Mouse (Mus musculus) yolk sac, embryonic 10.5 days (tissue): ENCODE results near the gene Fem1b.

ENCODE experiments used
- DNase-seq: peaks from one replicate; pipeline ENCODE4 v3.0.0-alpha.2; 2017; ENCODE audit warnings: low spot score

Fem1b gene

GRCm38 (mm10) chr9:62781965-62782364 is 29.8 kb downstream of the Fem1b start:
- DNase-seq: no peak

DNA sequence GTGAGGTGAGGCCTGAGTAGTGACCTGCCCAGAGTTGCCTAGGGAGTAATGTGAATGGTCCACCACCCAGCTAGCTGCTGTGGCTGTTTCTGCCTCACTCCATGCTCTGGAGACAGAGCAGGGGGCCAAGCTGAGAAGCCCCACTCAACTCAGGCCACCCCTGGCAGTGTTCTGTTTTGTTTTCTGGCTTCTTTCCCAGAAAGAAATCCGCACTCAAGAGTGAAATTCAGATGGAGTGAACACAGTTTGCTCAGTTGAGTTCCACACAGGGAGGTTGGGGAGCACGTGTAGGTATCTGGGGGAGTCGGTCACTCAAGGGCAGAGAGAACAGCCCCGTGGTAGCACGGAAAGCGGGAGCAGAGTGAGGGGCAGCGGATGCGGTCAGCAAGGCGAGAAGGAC is 33.0 kb downstream of the Fem1b start:
- DNase-seq: no peak

GRCm38 (mm10) chr9:62777461-62777860 is 34.3 kb downstream of the Fem1b start:
- DNase-seq: peak; percentile 68

DNA sequence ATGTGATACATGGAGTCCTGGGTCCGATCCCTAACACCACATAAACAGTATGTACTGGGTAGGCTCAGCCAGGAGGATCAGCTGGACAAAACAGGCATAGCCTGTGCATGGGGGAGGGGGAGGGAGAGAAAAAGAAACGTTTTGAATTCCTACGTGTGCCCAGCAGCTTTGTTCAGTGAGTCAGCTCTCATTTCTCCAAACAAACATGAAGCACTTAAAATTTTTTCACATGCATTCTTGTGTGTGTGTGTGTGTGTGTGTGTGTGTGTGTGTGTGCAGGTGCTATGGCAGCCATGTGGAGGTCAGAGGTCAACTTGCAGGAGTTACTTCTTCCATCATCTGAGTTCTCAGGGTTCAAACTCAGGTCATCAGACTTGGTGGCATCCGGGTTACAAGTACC is 36.3 kb downstream of the Fem1b start:
- peak; percentile 29 for DNase-seq

- no peak for DNase-seq
Observed at GRCm38 (mm10) chr9:62772746-62773145, 39.0 kb downstream of the Fem1b start.

GRCm38 (mm10) chr9:62768361-62768760 is 43.4 kb downstream of the Fem1b start:
- DNase-seq: no peak

DNA sequence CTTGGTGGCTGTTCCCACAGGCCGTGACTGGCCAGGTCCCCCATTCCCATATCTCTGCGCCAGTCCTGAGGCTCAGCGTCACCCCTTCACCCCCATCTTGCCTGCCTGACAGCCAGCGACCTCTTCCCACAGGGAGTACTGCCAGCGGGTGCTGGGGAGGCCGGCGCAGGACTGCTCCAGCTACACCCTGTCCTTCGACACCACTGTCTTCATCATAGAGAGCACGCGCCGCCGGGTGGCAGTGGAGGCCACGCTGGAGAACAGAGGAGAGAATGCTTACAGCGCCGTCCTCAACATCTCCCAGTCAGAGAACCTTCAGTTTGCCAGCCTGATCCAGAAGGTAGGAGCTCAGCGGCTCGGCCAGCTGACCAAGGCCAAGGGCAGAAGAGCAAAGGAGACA is 44.3 kb downstream of the Fem1b start:
- DNase-seq: no peak

DNA sequence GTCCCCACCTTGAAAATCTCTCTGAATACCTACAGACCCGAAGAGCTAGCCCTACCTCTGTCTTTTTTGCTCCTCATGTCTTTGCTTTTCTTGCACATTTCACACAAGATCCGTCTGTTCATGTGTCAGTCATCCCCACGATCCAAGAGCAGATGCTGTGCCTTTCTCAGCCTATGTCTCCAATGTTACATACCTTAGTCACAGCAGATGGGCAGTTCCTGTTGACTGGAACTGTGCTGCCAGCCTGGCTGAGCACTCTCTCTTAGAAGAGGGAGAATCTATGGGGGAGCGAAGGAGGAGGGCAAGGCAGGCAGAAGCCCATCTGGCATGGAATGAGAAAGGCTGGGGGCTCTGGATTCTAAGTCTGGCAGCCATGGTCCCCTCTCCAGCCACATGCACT is 46.4 kb downstream of the Fem1b start:
- no peak for DNase-seq

DNA sequence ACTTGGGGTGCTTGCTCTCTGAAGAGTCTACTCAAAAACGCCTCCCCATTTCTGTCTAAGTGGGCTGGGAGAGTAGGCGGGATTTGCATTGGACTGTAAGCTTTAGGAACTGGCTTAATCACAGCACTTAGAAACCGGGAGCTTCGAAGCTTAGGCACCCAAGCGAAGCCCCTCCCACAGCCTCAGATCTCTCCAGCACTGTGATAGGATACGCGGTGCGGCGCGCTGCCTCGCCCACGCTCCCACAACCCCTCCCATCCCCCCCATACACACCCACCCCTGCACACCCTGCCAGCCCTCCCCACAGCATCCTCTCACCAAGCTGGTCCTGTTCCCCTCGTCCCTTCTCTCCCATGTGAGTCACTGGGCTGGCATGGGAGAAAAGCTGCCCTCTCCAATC is 48.3 kb downstream of the Fem1b start:
- DNase-seq: no peak

DNA sequence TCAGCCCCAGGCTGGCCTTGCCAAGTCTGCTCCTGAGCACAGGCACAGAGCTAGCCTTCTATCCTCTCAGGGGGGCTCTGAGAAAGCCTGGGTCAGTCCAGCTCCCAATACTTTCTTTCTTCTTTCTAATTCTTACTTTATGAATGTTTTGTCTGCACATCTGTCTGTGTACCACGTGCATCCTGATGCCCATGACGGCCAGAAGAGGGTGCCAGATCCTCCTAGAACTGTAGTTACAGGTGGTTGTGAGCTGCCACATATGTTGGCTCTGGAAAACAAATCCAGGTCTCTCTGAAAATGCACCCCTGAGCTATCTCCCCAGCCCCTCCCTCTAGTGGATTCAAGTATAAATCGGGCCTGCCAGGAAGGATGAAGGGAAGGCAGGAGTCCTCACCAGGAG is 52.1 kb downstream of the Fem1b start:
- no peak for DNase-seq

GRCm38 (mm10) chr9:62758288-62758687 is 53.4 kb downstream of the Fem1b start:
- no peak for DNase-seq

DNA sequence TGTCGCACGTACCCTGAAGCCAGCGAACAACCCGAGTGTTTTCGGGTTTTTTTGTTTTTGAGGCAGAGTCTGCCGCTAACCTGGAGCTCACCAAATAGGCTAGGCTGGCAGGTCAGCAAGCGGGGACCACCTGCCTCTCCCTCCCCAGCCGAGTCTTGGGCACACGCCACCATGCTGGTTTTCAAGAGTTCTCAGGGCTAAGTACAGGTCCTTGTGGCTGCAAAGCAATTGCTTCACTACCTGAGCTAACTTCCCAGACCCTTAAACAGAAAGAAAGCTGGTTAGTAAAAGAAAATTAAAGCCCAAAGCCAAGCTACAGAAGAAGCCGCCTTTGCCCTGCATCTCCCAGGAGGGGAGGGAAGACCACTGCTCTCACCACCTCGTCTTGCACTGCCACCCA is 61.4 kb downstream of the Fem1b start:
- no peak for DNase-seq

DNA sequence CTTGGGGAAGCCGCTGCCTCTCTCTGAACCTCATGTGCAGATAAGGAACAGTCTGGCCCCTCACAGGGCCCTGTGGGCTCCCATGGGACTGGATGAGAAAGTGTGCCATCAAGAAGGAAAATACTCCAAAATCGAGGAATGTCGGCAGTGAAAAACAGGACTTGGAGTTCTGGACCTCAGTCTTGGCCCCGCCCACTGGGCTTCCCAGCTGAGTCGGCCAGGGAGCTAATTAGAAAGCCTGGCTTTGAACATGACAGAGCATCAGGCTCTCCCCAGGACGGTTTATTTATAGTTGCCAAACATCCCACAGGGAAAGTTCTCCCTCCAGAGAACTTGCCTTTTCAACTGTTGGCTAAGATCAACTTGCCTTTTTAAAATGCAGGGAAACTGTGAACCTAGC is 62.1 kb downstream of the Fem1b start:
- DNase-seq: no peak

GRCm38 (mm10) chr9:62746646-62747045 is 65.1 kb downstream of the Fem1b start:
- DNase-seq: no peak

GRCm38 (mm10) chr9:62744558-62745275 is 67.0 kb downstream of the Fem1b start:
- DNase-seq: no peak
